Comparison of ENCODE assay signal across 28 mouse cellular contexts in genomic region chr3:40190024-40190423, GRCm38 (mm10).
A peak's percentile ranks its signal among the peaks of the same experiment; 100 is the strongest.
DNase-seq lines count a peak whose midpoint lies in the region; ATAC-seq lines count a peak whose summit lies in the region.
"Had no signal": no experiment of that assay in that cellular context is flagged by ENCODE, and none has a peak within 500 bp of the region (broad histone marks: within the 10 kb centered on the region; RNA-seq: fewer than 3 reads in every experiment).

No protein-coding gene starts in this region.

- no peak overlapping the region for H3K4me2 ChIP-seq in kidney, embryonic 15.5 days
- H3K4me2 ChIP-seq: embryonic facial prominence, embryonic 13.5 days; forebrain, embryonic 12.5 days; forebrain, embryonic 15.5 days; heart, embryonic 13.5 days; hindbrain, embryonic 14.5 days had no signal

- no peaks in the 10 kb centered on the region for H3K36me3 ChIP-seq in kidney, embryonic 15.5 days
- H3K36me3 ChIP-seq: embryonic facial prominence, embryonic 10.5 days; embryonic facial prominence, embryonic 13.5 days; forebrain, embryonic 12.5 days; forebrain, embryonic 15.5 days; heart, embryonic 10.5 days; heart, embryonic 13.5 days had no signal

- no peaks in the 10 kb centered on the region for H3K9me3 ChIP-seq in kidney, embryonic 15.5 days (replicated peaks)
- H3K9me3 ChIP-seq: embryonic facial prominence, embryonic 10.5 days; embryonic facial prominence, embryonic 13.5 days; forebrain, embryonic 12.5 days; forebrain, embryonic 15.5 days; heart, embryonic 10.5 days; heart, embryonic 13.5 days had no signal

- no peaks in the 10 kb centered on the region for H3K27me3 ChIP-seq in kidney, embryonic 15.5 days
- H3K27me3 ChIP-seq: embryonic facial prominence, embryonic 13.5 days; forebrain, embryonic 12.5 days; forebrain, embryonic 15.5 days; heart, embryonic 13.5 days had no signal

- 0 out of 2 replicates have a peak, but pooled peaks have one; percentile 43 for ATAC-seq in kidney, embryonic 15.5 days (replicated peaks; ENCODE audit: low FRiP score)
- ATAC-seq: activated CD4-positive, CD25-positive, alpha-beta regulatory T cell, adult 4 months; CD4-positive, CD25-positive, alpha-beta regulatory T cell, adult 4 months; forebrain, embryonic 15.5 days had no signal

- no peak overlapping the region for H3K9ac ChIP-seq in kidney, embryonic 15.5 days
- H3K9ac ChIP-seq: embryonic facial prominence, embryonic 13.5 days; forebrain, embryonic 12.5 days; forebrain, embryonic 15.5 days; heart, embryonic 13.5 days; hindbrain, embryonic 14.5 days had no signal

- no peak for DNase-seq in kidney, adult 18-20 months
- DNase-seq in kidney, postnatal 10 days, result peak; percentile 18
- no peak for DNase-seq in kidney, adult 11 months
- DNase-seq in lung, postnatal 10 days, result peak; percentile 23
- no peak for DNase-seq in lung, postnatal 14 days
- DNase-seq in urinary bladder, postnatal 4 days (ENCODE audit: low spot score in 2 of 2), result no peak
- DNase-seq: adrenal gland, adult 8-10 months; adrenal gland, postnatal 25 days; cerebellum, adult 11-12 months; cerebellum, adult 8-10 months; cerebellum, postnatal 10 days; cerebellum, postnatal 36 days; embryo, embryonic 11 days; gastrocnemius, postnatal 36 days; heart, adult 2 months; heart, postnatal 14 days; heart, postnatal 4 days had no signal

- WGBS in kidney, embryonic 15.5 days, result 45% methylated on average over 4 of the region's 4 CpGs

- H3K4me3 ChIP-seq in kidney, embryonic 15.5 days (replicated peaks), result no peak overlapping the region
- H3K4me3 ChIP-seq: embryonic facial prominence, embryonic 10.5 days; embryonic facial prominence, embryonic 13.5 days; erythroblast, embryonic 14.5 days; forebrain, embryonic 12.5 days; forebrain, embryonic 15.5 days; heart, adult 2 months; heart, embryonic 10.5 days; heart, embryonic 13.5 days had no signal

- no peak overlapping the region for H3K27ac ChIP-seq in kidney, embryonic 15.5 days
- H3K27ac ChIP-seq: embryonic facial prominence, embryonic 10.5 days; embryonic facial prominence, embryonic 13.5 days; forebrain, embryonic 12.5 days; forebrain, embryonic 15.5 days; heart, adult 2 months; heart, embryonic 10.5 days; heart, embryonic 13.5 days; hindbrain, embryonic 14.5 days had no signal

- no peaks in the 10 kb centered on the region for H3K4me1 ChIP-seq in kidney, embryonic 15.5 days
- H3K4me1 ChIP-seq: embryonic facial prominence, embryonic 10.5 days; embryonic facial prominence, embryonic 13.5 days; forebrain, embryonic 12.5 days; forebrain, embryonic 15.5 days; heart, embryonic 10.5 days; heart, embryonic 13.5 days had no signal

Comparison
In these comparisons a context has a peak if more than half of its experiments do, and no peak if none do; other contexts are left out.
1. DNase-seq: peak in kidney, postnatal 10 days (single experiment) and lung, postnatal 10 days (single experiment); none in kidney, adult 18-20 months (single experiment), kidney, adult 11 months (single experiment), lung, postnatal 14 days (single experiment) and urinary bladder, postnatal 4 days (0 of 2).